8 mouse cellular contexts compared by ENCODE assay signal in the genomic region with DNA sequence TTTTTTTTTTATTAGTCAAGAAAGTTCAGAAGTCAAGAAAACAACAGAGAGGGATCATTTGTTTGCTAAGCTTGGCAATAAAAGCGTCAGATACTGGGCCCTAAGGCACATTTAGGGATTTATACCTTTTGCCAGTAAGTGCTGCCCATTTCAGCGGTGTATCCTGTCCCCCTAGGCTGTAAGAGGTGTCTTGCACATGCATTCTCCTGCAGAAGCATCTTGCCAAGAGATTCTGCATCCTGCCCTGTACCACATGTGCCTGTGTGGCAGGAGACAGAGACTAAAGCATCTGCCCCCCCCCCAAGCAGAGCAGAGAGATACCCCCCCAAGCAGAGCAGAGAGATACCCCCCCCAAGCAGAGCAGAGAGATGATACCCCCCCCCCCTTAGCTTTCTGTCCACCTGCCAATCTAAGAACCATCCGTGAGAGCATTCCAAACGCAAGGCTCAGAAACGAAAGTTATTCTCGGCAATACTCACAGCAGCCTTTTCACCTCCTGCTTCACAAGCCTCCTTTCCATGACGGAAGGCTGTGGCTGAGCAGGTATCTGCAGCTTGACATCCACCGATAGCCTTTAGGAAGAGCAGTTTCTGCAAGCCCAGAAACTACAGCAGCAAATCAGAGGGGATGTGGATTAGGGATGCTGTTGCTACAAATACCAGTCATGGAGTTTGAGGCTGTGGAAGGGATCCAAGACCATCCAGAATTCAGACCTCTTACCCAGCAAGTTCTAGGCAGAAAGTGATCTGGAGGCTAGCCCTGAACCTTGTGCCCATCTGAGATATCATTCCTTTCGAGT. TPM values are rescaled to one million over a fixed set of nuclear protein-coding genes. Genes with fewer than 3 reads are reported as not detected.
DNase-seq lines count a peak whose midpoint lies in the region; ATAC-seq and TF ChIP-seq lines count a peak whose summit lies in the region.
"Had no signal": no experiment of that assay in that cellular context is flagged by ENCODE, and none has a peak within 500 bp of the region (broad histone marks: within the 10 kb centered on the region; RNA-seq: fewer than 3 reads in every experiment).

A gene (minus strand): TSS at position 641 of the 799 bp plus-strand sequence.

- H3K9me3 ChIP-seq in embryonic facial prominence, embryonic 14.5 days (ENCODE audit: control insufficient read depth, low read length), result no peaks in the 10 kb centered on the region
- H3K9me3 ChIP-seq in hindbrain, embryonic 16.5 days (ENCODE audit: control insufficient read depth, low read length), result no peaks in the 10 kb centered on the region
- H3K9me3 ChIP-seq: liver, embryonic 13.5 days had no signal

- no peak within 1 kb of the TSS for H3ac ChIP-seq in myocyte (ENCODE audit: control insufficient read depth, insufficient read length)

- no peak within 1 kb of the TSS for H3K27ac ChIP-seq in embryonic facial prominence, embryonic 14.5 days (replicated peaks; ENCODE audit: low read depth, low read length)
- H3K27ac ChIP-seq in hindbrain, embryonic 16.5 days (ENCODE audit: low read depth, low read length), result no peak within 1 kb of the TSS
- H3K27ac ChIP-seq: liver, embryonic 13.5 days had no signal

- peak; percentile 12 to 39 for DNase-seq in left cerebral cortex, adult 18-20 months (ENCODE audit: low spot score in 2 of 2)
- no peak for DNase-seq in left cerebral cortex, postnatal 4 days
- no peak for DNase-seq in embryonic facial prominence, embryonic 14.5 days (ENCODE audit: low spot score)
- no peak for DNase-seq in urinary bladder, postnatal 10 days (ENCODE audit: low spot score)
- no peak for DNase-seq in urinary bladder, postnatal 25 days (ENCODE audit: low spot score)
- DNase-seq: liver, embryonic 13.5 days had no signal

- whole genome bisulfite sequencing in embryonic facial prominence, embryonic 14.5 days, result 25% methylated on average over 9 of the region's 9 CpGs
- 22% methylated on average over 9 of the region's 9 CpGs for WGBS in hindbrain, embryonic 16.5 days

- H3K4me3 ChIP-seq in embryonic facial prominence, embryonic 14.5 days (ENCODE audit: low read depth, low read length), result peak within 1 kb of the TSS; percentile 14; the same call in 1 of the 2 replicates
- peak within 1 kb of the TSS; percentile 45 for H3K4me3 ChIP-seq in hindbrain, embryonic 16.5 days (ENCODE audit: low read length)
- H3K4me3 ChIP-seq in myocyte, result no peak within 1 kb of the TSS
- H3K4me3 ChIP-seq: liver, embryonic 13.5 days had no signal

- no peaks in the 10 kb centered on the region for H3K79me2 ChIP-seq in myocyte (ENCODE audit: control insufficient read depth, insufficient read depth)

- ATAC-seq in embryonic facial prominence, embryonic 14.5 days (ENCODE audit: low read depth), result no peak
- ATAC-seq in hindbrain, embryonic 16.5 days, result peak; percentile 68

- H3K4me1 ChIP-seq in embryonic facial prominence, embryonic 14.5 days (ENCODE audit: control insufficient read depth, insufficient read depth, low read length), result no peaks in the 10 kb centered on the region
- no peaks in the 10 kb centered on the region for H3K4me1 ChIP-seq in hindbrain, embryonic 16.5 days (ENCODE audit: control insufficient read depth, insufficient read depth, low read depth, low read length)
- H3K4me1 ChIP-seq: liver, embryonic 13.5 days had no signal

- H3K9ac ChIP-seq in embryonic facial prominence, embryonic 14.5 days (ENCODE audit: low read depth, low read length), result no peak within 1 kb of the TSS
- peak within 1 kb of the TSS; percentile 58 for H3K9ac ChIP-seq in hindbrain, embryonic 16.5 days (ENCODE audit: low read depth, low read length)
- H3K9ac ChIP-seq: liver, embryonic 13.5 days had no signal

- intact Hi-C loops in left cerebral cortex, postnatal 4 days (cut with DNase I), result no loop called here

- no peak for TF ChIP-seq POLR2A in myocyte (IDR thresholded peaks at IDR 0.05; ENCODE audit: insufficient read length, low read depth)

- H3K4me2 ChIP-seq in embryonic facial prominence, embryonic 14.5 days (ENCODE audit: low read depth, low read length), result peak within 1 kb of the TSS; percentile 47
- H3K4me2 ChIP-seq in hindbrain, embryonic 16.5 days (ENCODE audit: low read length), result peak within 1 kb of the TSS; percentile 65
- peak within 1 kb of the TSS; percentile 24 for H3K4me2 ChIP-seq in myocyte (ENCODE audit: low read depth)
- H3K4me2 ChIP-seq: liver, embryonic 13.5 days had no signal

- no peaks in the 10 kb centered on the region for H3K27me3 ChIP-seq in embryonic facial prominence, embryonic 14.5 days (replicated peaks; ENCODE audit: control insufficient read depth, insufficient read depth, low read length)
- H3K27me3 ChIP-seq in hindbrain, embryonic 16.5 days (replicated peaks; ENCODE audit: control insufficient read depth, insufficient read depth, low read length), result no peaks in the 10 kb centered on the region
- no peaks in the 10 kb centered on the region for H3K27me3 ChIP-seq in myocyte (ENCODE audit: control insufficient read depth, insufficient read depth, insufficient read length)
- H3K27me3 ChIP-seq: liver, embryonic 13.5 days had no signal

- no peaks in the 10 kb centered on the region for H3K36me3 ChIP-seq in embryonic facial prominence, embryonic 14.5 days (ENCODE audit: control insufficient read depth, insufficient read depth, low read length)
- no peaks in the 10 kb centered on the region for H3K36me3 ChIP-seq in hindbrain, embryonic 16.5 days (ENCODE audit: control insufficient read depth, insufficient read depth, low read length)
- no peaks in the 10 kb centered on the region for H3K36me3 ChIP-seq in myocyte (ENCODE audit: control insufficient read depth, insufficient read depth)
- H3K36me3 ChIP-seq: liver, embryonic 13.5 days had no signal

TF ChIP-seq in myocyte, 11 proteins besides CTCF, POLR2A, EP300 and RAD21:
- TF ChIP-seq MAX (IDR thresholded peaks at IDR 0.05; ENCODE audit: low read depth) (no peak), REST (IDR thresholded peaks at IDR 0.05; ENCODE audit: insufficient read depth, insufficient read length) (no peak), CEBPB (IDR thresholded peaks at IDR 0.05; ENCODE audit: insufficient read depth, poor library complexity, severe bottlenecking) (no peak), MYOG (IDR thresholded peaks at IDR 0.05; ENCODE audit: control insufficient read depth in 1 of 3, insufficient read depth in 1 of 3, insufficient read length in 2 of 3, low read depth in 2 of 3) (no peak), TCF3 (IDR thresholded peaks at IDR 0.05; ENCODE audit: insufficient read length, low read depth) (no peak), POLR2AphosphoS2 (IDR thresholded peaks at IDR 0.05; ENCODE audit: insufficient read length, low read depth) (no peak), E2F4 (IDR thresholded peaks at IDR 0.05; ENCODE audit: insufficient read depth) (no peak), MYOD1 (IDR thresholded peaks at IDR 0.05; ENCODE audit: control insufficient read depth in 1 of 3, insufficient read length in 2 of 3, low read depth in 2 of 3) (no peak), USF1 (IDR thresholded peaks at IDR 0.05; ENCODE audit: low read depth) (no peak), SRF (IDR thresholded peaks at IDR 0.05; ENCODE audit: control insufficient read depth, insufficient read length, low read depth) (no peak), TCF12 (IDR thresholded peaks at IDR 0.05; ENCODE audit: insufficient read depth, poor library complexity, severe bottlenecking) (no peak)

RNA-seq across cellular contexts. Expression of the gene that starts here (rescaled TPM):
- total RNA-seq in left cerebral cortex, adult 18-20 months (2021), result 1 to 10 TPM; 5.6 to 6.7 TPM
- total RNA-seq in left cerebral cortex, postnatal 4 days (2021), result 1 to 10 TPM; 5.6 to 9.1 TPM
- polyA plus RNA-seq in embryonic facial prominence, embryonic 14.5 days (2014; fragmentation: Nextera tagmentation; extraction: Ambion mirVana), result 0.31 and 0.64 TPM in 2 replicates
- polyA plus RNA-seq in hindbrain, embryonic 16.5 days (2015; fragmentation: Nextera tagmentation; extraction: Ambion mirVana), result 2.4 and 4.0 TPM in 2 replicates
- polyA plus RNA-seq in myocyte (2012; fragmentation: generic; extraction: Trizol), result not detected

Comparison
In these comparisons a context has a peak if more than half of its experiments do, and no peak if none do; other contexts are left out.
1. DNase-seq: peak in left cerebral cortex, adult 18-20 months (2 of 2); none in left cerebral cortex, postnatal 4 days (single experiment), embryonic facial prominence, embryonic 14.5 days (single experiment), urinary bladder, postnatal 10 days (single experiment) and urinary bladder, postnatal 25 days (single experiment).
2. Peak in every context shown above with its lines, with median percentiles within 50 percentile points of each other: H3K4me2 ChIP-seq.